Comparison of ENCODE assay signal across 9 mouse cellular contexts in the genomic region with DNA sequence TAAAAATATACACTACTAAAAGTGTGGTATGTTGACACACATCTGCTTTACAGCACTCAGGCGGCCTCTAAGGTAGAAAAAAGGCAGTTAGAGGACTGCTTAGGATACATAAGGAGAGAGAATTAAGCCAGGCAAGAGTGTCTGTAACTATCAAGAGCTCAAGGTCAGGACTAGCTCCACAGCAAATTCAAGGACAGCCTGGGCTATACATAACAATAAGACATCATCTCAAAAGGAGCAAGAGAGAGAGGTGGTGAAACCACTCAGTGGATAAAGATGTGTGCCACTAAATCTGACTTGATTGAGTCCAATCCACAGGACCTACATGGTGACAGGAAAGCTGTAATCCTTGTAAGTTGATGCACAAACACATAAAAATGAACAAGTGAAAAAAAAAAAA. TPM values are rescaled to one million over a fixed set of nuclear protein-coding genes. Genes with fewer than 3 reads are reported as not detected.
DNase-seq lines count a peak whose midpoint lies in the region; ATAC-seq and TF ChIP-seq lines count a peak whose summit lies in the region.
"Had no signal": no experiment of that assay in that cellular context is flagged by ENCODE, and none has a peak within 500 bp of the region (broad histone marks: within the 10 kb centered on the region; RNA-seq: fewer than 3 reads in every experiment).

No protein-coding gene starts in this region.

- H3K27me3 ChIP-seq in forebrain, embryonic 13.5 days = no peaks in the 10 kb centered on the region
- H3K27me3 ChIP-seq in forebrain, embryonic 10.5 days (ENCODE audit: poor library complexity, severe bottlenecking) = no peaks in the 10 kb centered on the region
- no peaks in the 10 kb centered on the region for H3K27me3 ChIP-seq in kidney, postnatal 0 days (ENCODE audit: insufficient read depth, low read length)
- no peaks in the 10 kb centered on the region for H3K27me3 ChIP-seq in kidney, embryonic 14.5 days (ENCODE audit: control insufficient read depth, insufficient read depth, low read length)
- H3K27me3 ChIP-seq in forebrain, postnatal 0 days (ENCODE audit: insufficient read depth, low read length) = no peaks in the 10 kb centered on the region
- H3K27me3 ChIP-seq in midbrain, embryonic 14.5 days (ENCODE audit: control insufficient read depth, insufficient read depth, low read length) = no peaks in the 10 kb centered on the region

- H3K4me3 ChIP-seq in forebrain, embryonic 13.5 days = no peak overlapping the region
- no peak overlapping the region for H3K4me3 ChIP-seq in forebrain, embryonic 10.5 days
- H3K4me3 ChIP-seq in kidney, postnatal 0 days (replicated peaks; ENCODE audit: low read depth, low read length) = no peak overlapping the region
- no peak overlapping the region for H3K4me3 ChIP-seq in kidney, embryonic 14.5 days (ENCODE audit: low read length)
- no peak overlapping the region for H3K4me3 ChIP-seq in forebrain, postnatal 0 days (ENCODE audit: low read depth, low read length)
- peak overlapping the region; percentile 5; the same call in 1 of the 2 replicates for H3K4me3 ChIP-seq in midbrain, embryonic 14.5 days (replicated peaks; ENCODE audit: low read depth, low read length)

- peaks cover 39% of the 10 kb centered on the region for H3K4me1 ChIP-seq in forebrain, embryonic 13.5 days
- H3K4me1 ChIP-seq in forebrain, embryonic 10.5 days = peaks cover 38% of the 10 kb centered on the region
- H3K4me1 ChIP-seq in kidney, postnatal 0 days (replicated peaks; ENCODE audit: insufficient read depth, low read length) = 0 out of 2 replicates have a peak, but pooled peaks cover 8% of the 10 kb centered on the region
- H3K4me1 ChIP-seq in kidney, embryonic 14.5 days (ENCODE audit: control insufficient read depth, insufficient read depth, low read length) = peaks cover 9% of the 10 kb centered on the region; the same call in 1 of the 2 replicates
- peaks cover 8% of the 10 kb centered on the region for H3K4me1 ChIP-seq in forebrain, postnatal 0 days (ENCODE audit: insufficient read depth)
- peaks cover 26% of the 10 kb centered on the region for H3K4me1 ChIP-seq in midbrain, embryonic 14.5 days (ENCODE audit: control insufficient read depth, insufficient read depth, low read length)

- no peak for DNase-seq in forebrain, embryonic 10.5 days (ENCODE audit: extremely low spot score, low spot score)
- no peak for DNase-seq in kidney, postnatal 0 days (ENCODE audit: low spot score)
- no peak for DNase-seq in forebrain, postnatal 0 days
- no peak for DNase-seq in midbrain, embryonic 14.5 days
- DNase-seq in adrenal gland, adult 18-20 months (ENCODE audit: low spot score in 2 of 2) = no peak
- no peak for DNase-seq in frontal cortex, postnatal 25 days (ENCODE audit: low spot score in 2 of 2)
- DNase-seq: cerebellum, adult 11-12 months had no signal

- no peak for ATAC-seq in forebrain, embryonic 13.5 days
- no peak for ATAC-seq in kidney, postnatal 0 days (replicated peaks; ENCODE audit: low FRiP score, low read depth)
- ATAC-seq in kidney, embryonic 14.5 days (ENCODE audit: low FRiP score, low TSS enrichment) = no peak
- no peak for ATAC-seq in forebrain, postnatal 0 days
- no peak for ATAC-seq in midbrain, embryonic 14.5 days (ENCODE audit: low FRiP score, low TSS enrichment)

- no peaks in the 10 kb centered on the region for H3K36me3 ChIP-seq in forebrain, embryonic 13.5 days (ENCODE audit: poor library complexity, severe bottlenecking)
- peaks cover 11% of the 10 kb centered on the region for H3K36me3 ChIP-seq in forebrain, embryonic 10.5 days (replicated peaks)
- no peaks in the 10 kb centered on the region for H3K36me3 ChIP-seq in kidney, postnatal 0 days (ENCODE audit: insufficient read depth, low read length)
- no peaks in the 10 kb centered on the region for H3K36me3 ChIP-seq in kidney, embryonic 14.5 days (ENCODE audit: control insufficient read depth, insufficient read depth, low read length)
- no peaks in the 10 kb centered on the region for H3K36me3 ChIP-seq in forebrain, postnatal 0 days (ENCODE audit: insufficient read depth)
- no peaks in the 10 kb centered on the region for H3K36me3 ChIP-seq in midbrain, embryonic 14.5 days (ENCODE audit: control insufficient read depth, insufficient read depth, low read length)

- H3K9ac ChIP-seq in forebrain, embryonic 13.5 days = no peak overlapping the region
- no peak overlapping the region for H3K9ac ChIP-seq in kidney, postnatal 0 days (ENCODE audit: low read depth, low read length)
- H3K9ac ChIP-seq in kidney, embryonic 14.5 days (ENCODE audit: low read depth, low read length) = no peak overlapping the region
- H3K9ac ChIP-seq in forebrain, postnatal 0 days = no peak overlapping the region
- no peak overlapping the region for H3K9ac ChIP-seq in midbrain, embryonic 14.5 days (replicated peaks; ENCODE audit: low read length)

- H3K9me3 ChIP-seq in forebrain, embryonic 13.5 days (replicated peaks) = no peaks in the 10 kb centered on the region
- H3K9me3 ChIP-seq in forebrain, embryonic 10.5 days = no peaks in the 10 kb centered on the region
- H3K9me3 ChIP-seq in kidney, postnatal 0 days (replicated peaks; ENCODE audit: low read length) = no peaks in the 10 kb centered on the region
- no peaks in the 10 kb centered on the region for H3K9me3 ChIP-seq in kidney, embryonic 14.5 days (ENCODE audit: control insufficient read depth, low read length)
- H3K9me3 ChIP-seq in forebrain, postnatal 0 days (ENCODE audit: low read length) = no peaks in the 10 kb centered on the region
- no peaks in the 10 kb centered on the region for H3K9me3 ChIP-seq in midbrain, embryonic 14.5 days (ENCODE audit: control insufficient read depth, low read length)

- 85% methylated on average over 1 of the region's 1 CpGs for WGBS in forebrain, embryonic 13.5 days
- 82% methylated on average over 1 of the region's 1 CpGs for WGBS in forebrain, embryonic 10.5 days
- 68% methylated on average over 1 of the region's 1 CpGs for WGBS in kidney, postnatal 0 days
- 72% methylated on average over 1 of the region's 1 CpGs for WGBS in kidney, embryonic 14.5 days
- 74% methylated on average over 1 of the region's 1 CpGs for WGBS in forebrain, postnatal 0 days
- 90% methylated on average over 1 of the region's 1 CpGs for WGBS in midbrain, embryonic 14.5 days

- no peak for TF ChIP-seq CTCF in kidney, postnatal 0 days (IDR thresholded peaks at IDR 0.05; ENCODE audit: low read depth)
- no peak for TF ChIP-seq CTCF in forebrain, postnatal 0 days (IDR thresholded peaks at IDR 0.05; ENCODE audit: low read depth)

- no peak overlapping the region for H3K27ac ChIP-seq in forebrain, embryonic 13.5 days
- H3K27ac ChIP-seq in forebrain, embryonic 10.5 days = no peak overlapping the region
- H3K27ac ChIP-seq in kidney, postnatal 0 days = no peak overlapping the region
- H3K27ac ChIP-seq in kidney, embryonic 14.5 days (ENCODE audit: low read depth, low read length) = no peak overlapping the region
- no peak overlapping the region for H3K27ac ChIP-seq in forebrain, postnatal 0 days (ENCODE audit: low read depth, low read length)
- H3K27ac ChIP-seq in midbrain, embryonic 14.5 days (replicated peaks; ENCODE audit: low read depth, low read length) = no peak overlapping the region

- peak overlapping the region; percentile 46 for H3K4me2 ChIP-seq in forebrain, embryonic 13.5 days
- H3K4me2 ChIP-seq in kidney, postnatal 0 days (ENCODE audit: low read length) = peak overlapping the region; percentile 5; the same call in 1 of the 2 replicates
- H3K4me2 ChIP-seq in kidney, embryonic 14.5 days (replicated peaks; ENCODE audit: low read depth, low read length) = no peak overlapping the region
- H3K4me2 ChIP-seq in forebrain, postnatal 0 days (ENCODE audit: low read depth) = peak overlapping the region; percentile 37
- peak overlapping the region; percentile 46 for H3K4me2 ChIP-seq in midbrain, embryonic 14.5 days (ENCODE audit: low read length)

RNA-seq across cellular contexts. Expression of a gene that starts 3.8 kb away (rescaled TPM):
- polyA plus RNA-seq in forebrain, embryonic 13.5 days (2015; fragmentation: Nextera tagmentation; extraction: Ambion mirVana) = 59.0 and 64.5 TPM in 2 replicates
- 45.1 and 48.5 TPM in 2 replicates for polyA plus RNA-seq in forebrain, embryonic 10.5 days (2016; fragmentation: Nextera tagmentation; extraction: Ambion mirVana)
- 51.4 and 53.0 TPM in 2 replicates for polyA plus RNA-seq in kidney, postnatal 0 days (2015; fragmentation: Nextera tagmentation; extraction: Ambion mirVana)
- 63.6 and 74.1 TPM in 2 replicates for polyA plus RNA-seq in kidney, embryonic 14.5 days (2014; fragmentation: Nextera tagmentation; extraction: Ambion mirVana)
- total RNA-seq in forebrain, postnatal 0 days (2014; rRNA removed) = 200 and 248 TPM in 2 replicates
- polyA plus RNA-seq in forebrain, postnatal 0 days (2015; fragmentation: Nextera tagmentation; extraction: Ambion mirVana) = 57.4 and 64.1 TPM in 2 replicates
- polyA plus RNA-seq in midbrain, embryonic 14.5 days (2014; fragmentation: Nextera tagmentation; extraction: Ambion mirVana) = 105 and 120 TPM in 2 replicates
- total RNA-seq in adrenal gland, adult 18-20 months (2021) = 100 to 1,000 TPM; 185 to 188 TPM

RNA-seq across cellular contexts. Expression of a gene that starts 50.0 kb away (rescaled TPM):
- 54.2 and 57.5 TPM in 2 replicates for polyA plus RNA-seq in forebrain, embryonic 13.5 days (2015; fragmentation: Nextera tagmentation; extraction: Ambion mirVana)
- polyA plus RNA-seq in forebrain, embryonic 10.5 days (2016; fragmentation: Nextera tagmentation; extraction: Ambion mirVana) = 71.6 and 73.4 TPM in 2 replicates
- polyA plus RNA-seq in kidney, postnatal 0 days (2015; fragmentation: Nextera tagmentation; extraction: Ambion mirVana) = 27.1 and 31.6 TPM in 2 replicates
- polyA plus RNA-seq in kidney, embryonic 14.5 days (2014; fragmentation: Nextera tagmentation; extraction: Ambion mirVana) = 34.6 and 42.0 TPM in 2 replicates
- total RNA-seq in forebrain, postnatal 0 days (2014; rRNA removed) = 18.7 and 19.9 TPM in 2 replicates
- polyA plus RNA-seq in forebrain, postnatal 0 days (2015; fragmentation: Nextera tagmentation; extraction: Ambion mirVana) = 17.5 and 22.0 TPM in 2 replicates
- polyA plus RNA-seq in midbrain, embryonic 14.5 days (2014; fragmentation: Nextera tagmentation; extraction: Ambion mirVana) = 34.4 and 41.1 TPM in 2 replicates
- 10 to 100 TPM; 30.8 to 42.7 TPM for total RNA-seq in adrenal gland, adult 18-20 months (2021)
